Mouse (Mus musculus): ENCODE data around the gene Fam162b. TPM values are rescaled to one million over a fixed set of nuclear protein-coding genes. Genes with fewer than 3 reads are reported as not detected.

Gene Fam162b
- polyA plus RNA-seq, 1 experiment = not detected

DNA sequence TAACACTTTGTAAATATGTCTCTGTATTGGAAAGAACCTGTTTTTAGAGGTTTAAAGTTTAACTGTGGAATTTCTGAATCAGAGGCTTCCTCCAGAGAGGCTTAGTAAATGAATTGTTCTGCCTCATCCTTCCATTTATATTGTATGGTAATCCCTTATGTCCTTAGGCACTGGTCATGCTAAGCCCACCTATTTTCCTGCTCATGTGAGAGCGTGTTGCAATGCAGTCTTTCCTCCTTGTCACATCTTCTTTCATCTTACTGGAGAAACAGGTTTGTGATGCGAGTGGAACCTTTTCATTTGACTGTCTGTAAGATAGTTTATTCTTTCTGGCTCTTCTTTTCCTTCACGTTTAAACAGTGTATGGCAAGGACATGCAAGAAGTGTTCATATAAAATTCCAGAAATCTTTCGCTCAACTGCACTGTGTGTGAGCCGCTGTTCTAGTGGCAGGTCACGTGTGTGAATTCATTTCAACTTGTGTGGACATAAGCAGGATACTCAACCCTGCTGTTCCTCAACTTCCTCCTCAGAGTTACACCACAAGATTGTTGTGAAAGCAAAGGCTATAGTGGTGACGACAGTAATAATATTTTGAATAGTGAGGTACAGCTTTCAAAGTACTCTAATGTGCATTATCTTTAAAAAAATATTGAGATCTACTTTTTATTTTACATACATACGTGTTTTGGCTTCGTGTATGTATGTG is 6.8 kb upstream of the Fam162b start:
- Histone ChIP-seq H3K4me1 (ENCODE audit: control insufficient read depth, insufficient read depth, low read length) (no peaks in the 10 kb centered on the region), H3K4me3 (ENCODE audit: insufficient read depth, low read length) (no peak overlapping the region), H3K27ac (ENCODE audit: insufficient read depth, low read length) (no peak overlapping the region)
- TF ChIP-seq CTCF (IDR thresholded peaks at IDR 0.05; ENCODE audit: borderline replicate concordance, insufficient read depth, low read length) = no peak
- no peak for TF ChIP-seq POLR2A (IDR thresholded peaks at IDR 0.05; ENCODE audit: low read depth, low read length)

DNA sequence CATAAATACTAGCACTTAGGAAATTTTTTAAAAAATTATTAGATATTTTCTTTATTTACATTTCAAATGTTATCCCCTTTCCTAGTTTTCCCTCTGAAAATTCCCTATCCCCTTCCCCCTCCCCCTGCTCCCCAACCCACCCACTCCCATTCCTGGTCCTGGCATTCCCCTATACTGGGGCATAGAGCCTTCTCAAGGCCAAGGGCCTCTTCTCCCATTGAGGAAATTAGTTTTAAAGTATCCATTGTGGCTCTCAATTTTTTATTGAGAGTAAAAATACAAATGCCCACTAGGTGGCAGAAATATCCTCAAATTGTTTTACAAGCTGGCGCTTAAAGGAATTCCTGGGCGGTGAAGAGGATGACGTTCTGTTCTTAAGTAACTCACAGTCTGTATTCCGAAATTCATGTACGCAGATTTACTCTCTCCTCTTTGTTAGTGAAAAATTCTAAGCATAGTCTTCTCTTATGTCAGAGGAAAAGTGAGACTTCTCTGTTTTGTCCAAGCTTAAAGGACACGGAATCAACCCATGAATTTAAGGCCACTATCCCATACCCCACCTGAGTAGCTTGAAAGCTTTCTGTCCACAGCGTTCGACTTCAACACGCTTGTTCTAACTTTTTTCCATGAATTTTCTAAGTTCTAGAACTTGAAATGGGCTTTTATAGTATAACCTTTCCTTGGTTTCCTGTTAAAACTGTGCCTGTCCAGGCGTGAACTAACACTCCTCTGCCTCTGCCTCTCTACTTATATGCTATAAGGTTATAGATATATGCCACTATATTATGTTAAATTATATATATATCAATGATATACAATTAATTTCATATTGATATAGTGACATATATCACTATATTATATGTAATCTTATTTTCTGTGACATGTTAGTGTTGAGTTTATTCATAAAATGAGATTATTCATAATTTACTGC is 4.9 kb upstream of the Fam162b start:
- Histone ChIP-seq H3K4me3 (ENCODE audit: insufficient read depth, low read length) (no peak overlapping the region), H3K27ac (ENCODE audit: insufficient read depth, low read length) (no peak overlapping the region), H3K4me1 (ENCODE audit: control insufficient read depth, insufficient read depth, low read length) (no peaks in the 10 kb centered on the region)
- TF ChIP-seq CTCF (IDR thresholded peaks at IDR 0.05; ENCODE audit: borderline replicate concordance, insufficient read depth, low read length) (no peak), POLR2A (IDR thresholded peaks at IDR 0.05; ENCODE audit: low read depth, low read length) (no peak)

DNA sequence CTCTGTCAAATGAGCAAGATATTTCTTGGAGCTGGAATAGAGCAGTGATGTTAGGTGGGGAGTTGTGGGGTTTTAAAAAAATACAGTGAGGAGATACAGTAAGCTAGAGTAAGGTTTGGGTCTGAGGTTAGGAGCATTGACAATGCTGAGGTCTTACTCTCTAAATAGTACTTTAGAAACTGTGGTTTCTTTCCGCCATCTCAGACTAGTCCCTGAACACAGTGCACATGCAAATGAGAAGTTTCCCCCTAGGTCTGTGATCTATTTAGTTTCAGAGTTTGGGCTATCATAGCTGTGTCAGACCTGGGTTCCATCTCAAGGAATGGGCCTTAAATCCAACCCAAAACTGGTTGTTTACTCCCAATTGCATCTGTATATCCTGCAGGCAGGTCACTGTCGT is 1.3 kb upstream of the Fam162b start:
- no peak for TF ChIP-seq CTCF (IDR thresholded peaks at IDR 0.05; ENCODE audit: borderline replicate concordance, insufficient read depth, low read length)
- no peak overlapping the region for H3K4me3 ChIP-seq (ENCODE audit: insufficient read depth, low read length)
- no peaks in the 10 kb centered on the region for H3K4me1 ChIP-seq (ENCODE audit: control insufficient read depth, insufficient read depth, low read length)
- H3K27ac ChIP-seq (ENCODE audit: insufficient read depth, low read length) = no peak overlapping the region

DNA sequence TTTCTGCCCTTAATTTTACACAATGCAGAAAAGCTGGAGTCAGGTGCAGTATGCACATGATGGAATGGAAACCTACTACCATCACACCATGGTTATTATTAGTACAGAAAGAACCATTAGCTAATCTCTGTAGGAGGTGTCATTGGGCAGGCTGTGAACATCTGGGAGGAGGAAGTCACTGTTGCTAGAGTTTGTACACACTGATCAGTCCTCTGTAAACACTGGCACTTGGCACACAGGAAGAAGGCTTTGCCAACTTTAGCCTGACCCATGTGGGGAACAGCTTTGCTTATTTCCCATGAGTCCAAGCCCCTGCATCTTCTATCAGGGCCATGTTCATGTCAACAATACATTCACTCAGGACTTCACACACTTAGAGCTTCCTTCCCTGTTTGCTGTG is 5.4 kb downstream of the Fam162b start:
- H3K27ac ChIP-seq (ENCODE audit: insufficient read depth, low read length) = no peak overlapping the region
- TF ChIP-seq CTCF (IDR thresholded peaks at IDR 0.05; ENCODE audit: borderline replicate concordance, insufficient read depth, low read length) (no peak), POLR2A (IDR thresholded peaks at IDR 0.05; ENCODE audit: low read depth, low read length) (no peak)
- H3K4me3 ChIP-seq (ENCODE audit: insufficient read depth, low read length) = no peak overlapping the region
- H3K4me1 ChIP-seq (ENCODE audit: control insufficient read depth, insufficient read depth, low read length) = no peaks in the 10 kb centered on the region

DNA sequence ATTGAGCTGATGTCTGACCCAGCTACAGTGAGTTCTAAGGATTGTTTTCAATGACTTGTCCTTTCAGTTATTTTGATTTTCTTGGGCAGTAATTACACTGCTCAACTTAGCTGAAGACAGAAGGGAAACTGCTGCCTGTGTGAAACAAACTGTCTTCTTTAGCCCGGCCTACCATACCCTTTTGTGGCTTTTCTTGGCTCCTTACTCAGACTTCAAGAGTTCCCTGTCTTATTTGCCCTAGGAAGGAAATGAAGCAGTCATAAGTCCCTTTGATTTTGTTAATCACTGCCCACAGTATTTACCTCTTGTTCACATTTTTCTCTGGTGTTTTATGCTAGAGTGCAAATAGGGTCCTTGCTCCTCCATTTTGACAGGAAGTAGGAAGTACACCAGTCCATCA is 5.9 kb downstream of the Fam162b start:
- TF ChIP-seq CTCF (IDR thresholded peaks at IDR 0.05; ENCODE audit: borderline replicate concordance, insufficient read depth, low read length) (no peak), POLR2A (IDR thresholded peaks at IDR 0.05; ENCODE audit: low read depth, low read length) (no peak)
- Histone ChIP-seq H3K4me1 (ENCODE audit: control insufficient read depth, insufficient read depth, low read length) (no peaks in the 10 kb centered on the region), H3K4me3 (ENCODE audit: insufficient read depth, low read length) (no peak overlapping the region), H3K27ac (ENCODE audit: insufficient read depth, low read length) (no peak overlapping the region)

DNA sequence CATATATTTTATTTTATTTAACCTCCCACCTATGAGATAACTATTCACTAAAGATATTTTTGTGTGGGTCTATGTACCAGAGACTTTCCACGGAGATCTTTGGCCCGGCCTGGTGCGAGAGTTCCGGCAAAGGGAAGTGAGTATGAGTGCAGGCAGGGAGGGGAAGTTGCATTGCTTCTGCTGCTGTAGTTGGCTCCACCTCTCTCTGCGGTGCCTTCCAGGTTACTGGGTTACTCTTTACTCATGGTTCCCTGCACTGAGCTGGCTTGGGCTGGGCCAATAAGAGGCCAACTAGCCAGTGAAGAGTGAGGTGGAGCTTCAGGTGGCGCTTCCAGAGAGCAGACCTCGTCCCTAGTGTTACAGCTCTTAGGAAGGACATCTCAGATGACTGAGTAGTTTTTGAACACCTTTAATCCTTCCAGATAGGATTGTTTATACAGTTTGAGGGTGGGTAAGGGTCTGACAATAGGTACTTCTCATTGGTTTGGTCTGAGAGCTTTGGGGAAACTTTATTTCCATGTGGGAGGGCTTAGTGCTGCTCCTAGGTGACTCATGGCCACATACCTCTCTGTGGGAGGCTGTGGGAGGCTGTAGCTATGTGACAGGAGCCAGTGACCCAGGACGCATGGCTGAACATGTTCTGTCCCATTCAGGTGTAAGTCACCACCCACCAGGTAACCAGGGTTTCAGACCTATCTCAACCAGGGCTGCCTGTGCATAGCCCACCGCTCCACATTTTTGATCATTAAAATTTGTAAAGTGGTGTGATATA is 18.9 kb downstream of the Fam162b start:
- TF ChIP-seq POLR2A (IDR thresholded peaks at IDR 0.05; ENCODE audit: low read depth, low read length) (no peak), CTCF (IDR thresholded peaks at IDR 0.05; ENCODE audit: borderline replicate concordance, insufficient read depth, low read length) (no peak)
- H3K4me3 ChIP-seq (ENCODE audit: insufficient read depth, low read length) = no peak overlapping the region
- H3K4me1 ChIP-seq (ENCODE audit: control insufficient read depth, insufficient read depth, low read length) = no peaks in the 10 kb centered on the region
- no peak overlapping the region for H3K27ac ChIP-seq (ENCODE audit: insufficient read depth, low read length)

DNA sequence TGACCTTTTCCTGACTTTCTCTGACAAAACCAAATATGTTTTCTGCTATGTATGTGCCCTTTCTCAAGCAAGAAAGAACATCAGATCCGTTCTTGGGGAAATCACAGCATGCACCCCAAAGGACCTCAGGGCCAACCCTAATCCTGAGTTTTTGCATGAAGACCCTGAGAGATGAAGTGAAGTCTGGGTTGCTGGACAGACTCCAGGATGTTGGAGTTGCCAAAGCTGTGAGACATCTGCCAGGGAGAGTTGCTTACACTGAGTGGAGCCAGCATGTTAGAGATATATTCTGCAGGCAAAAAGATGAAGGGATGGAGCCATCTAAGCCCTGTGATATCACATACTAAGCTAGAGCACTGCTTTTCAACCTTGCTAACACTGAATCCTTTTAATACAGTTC is 34.3 kb downstream of the Fam162b start:
- TF ChIP-seq POLR2A (IDR thresholded peaks at IDR 0.05; ENCODE audit: low read depth, low read length) (no peak), CTCF (IDR thresholded peaks at IDR 0.05; ENCODE audit: borderline replicate concordance, insufficient read depth, low read length) (no peak)
- Histone ChIP-seq H3K4me3 (ENCODE audit: insufficient read depth, low read length) (no peak overlapping the region), H3K4me1 (ENCODE audit: control insufficient read depth, insufficient read depth, low read length) (no peaks in the 10 kb centered on the region), H3K27ac (ENCODE audit: insufficient read depth, low read length) (no peak overlapping the region)

DNA sequence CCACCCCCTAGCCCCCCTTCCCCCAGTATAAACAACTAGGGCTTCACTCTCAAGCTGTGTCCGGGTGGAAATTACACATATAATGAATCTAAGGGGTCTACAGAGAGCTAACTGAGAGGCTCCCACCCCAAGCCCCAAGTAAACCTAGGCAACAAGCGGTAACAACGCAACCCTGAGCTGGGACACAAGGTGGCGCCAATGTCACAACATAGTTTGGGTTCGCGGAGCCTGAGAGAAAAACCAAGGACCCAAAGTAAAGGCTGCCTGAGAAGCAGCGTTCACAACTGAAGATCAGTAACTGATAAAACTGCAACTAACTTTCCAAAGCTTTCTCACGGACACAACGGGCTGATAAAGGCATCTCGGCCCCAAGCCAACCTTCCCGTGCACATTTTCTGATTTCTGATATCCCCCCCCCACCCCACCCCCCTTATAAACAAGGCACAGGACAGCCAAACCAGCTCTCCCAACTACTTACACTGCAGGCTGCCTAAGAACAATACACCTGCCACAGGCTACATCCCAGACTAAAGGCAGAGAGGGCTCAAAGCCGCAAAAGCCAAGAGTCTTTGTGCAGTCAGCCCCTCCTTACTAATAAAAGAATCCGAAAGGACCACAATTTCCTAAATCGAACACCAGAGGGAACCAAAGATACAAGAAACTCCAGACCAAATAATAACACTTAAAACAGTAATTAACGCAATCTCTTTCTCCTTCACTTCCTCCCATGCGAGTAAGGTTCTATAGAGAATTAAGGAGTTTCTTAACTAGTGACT is 36.8 kb downstream of the Fam162b start:
- TF ChIP-seq CTCF (IDR thresholded peaks at IDR 0.05; ENCODE audit: borderline replicate concordance, insufficient read depth, low read length) (peak; percentile 88), POLR2A (IDR thresholded peaks at IDR 0.05; ENCODE audit: low read depth, low read length) (no peak)
- H3K4me3 ChIP-seq (ENCODE audit: insufficient read depth, low read length) = peak overlapping the region; percentile 49
- H3K27ac ChIP-seq (ENCODE audit: insufficient read depth, low read length) = no peak overlapping the region
- no peaks in the 10 kb centered on the region for H3K4me1 ChIP-seq (ENCODE audit: control insufficient read depth, insufficient read depth, low read length)

Other genes starting within 250 kb of the Fam162b start
- 0.80 and 6.8 TPM in 2 replicates for gene Gm49339, start 109.9 kb downstream of the Fam162b start, polyA plus RNA-seq (2011; ENCODE audit: insufficient read length, low read depth, missing spikeins)
- gene Lilr4b, start 109.9 kb downstream of the Fam162b start, polyA plus RNA-seq (2011; ENCODE audit: insufficient read length, low read depth, missing spikeins) = 1.0 and 7.1 TPM in 2 replicates
- gene Lilrb4a, start 99.6 kb downstream of the Fam162b start, polyA plus RNA-seq (2011; ENCODE audit: insufficient read length, low read depth, missing spikeins) = 0.62 and 6.0 TPM in 2 replicates
- gene Gprc6a, start 40.9 kb upstream of the Fam162b start, polyA plus RNA-seq (2011; ENCODE audit: insufficient read length, low read depth, missing spikeins) = not detected in 2 replicates
- not detected in 2 replicates for gene Rfx6, start 87.2 kb upstream of the Fam162b start, polyA plus RNA-seq (2011; ENCODE audit: insufficient read length, low read depth, missing spikeins)

Data from embryonic fibroblast, embryonic 13.5 days (primary cell).